Mouse (Mus musculus): ENCODE data around the gene Nsmce4a.

GRCm38 (mm10) chr7:130546791-130547484 lies 26.0 kb downstream of the Nsmce4a start:
- TF ChIP-seq SMC3 (IDR thresholded peaks at IDR 0.05; ENCODE audit: low read depth, low read length) (no peak), RAD21 (IDR thresholded peaks at IDR 0.05; ENCODE audit: low read depth, low read length) (no peak), KAT2A (conservative IDR thresholded peaks at IDR 0.05; ENCODE audit: low read depth, low read length) (no peak; the same call in 1 of the 2 replicates), CTCF (IDR thresholded peaks at IDR 0.05 in 2 of 3, conservative IDR thresholded peaks at IDR 0.05 in 1 of 3; ENCODE audit: control insufficient read depth in 1 of 3, insufficient read depth in 1 of 3, low read depth in 2 of 3, low read length in 3 of 3, poor library complexity in 1 of 3, severe bottlenecking in 1 of 3) (peak; percentile 64 to 89 (median 82)), NELFE (IDR thresholded peaks at IDR 0.05; ENCODE audit: low read depth, low read length) (peak; percentile 57; the same call in 1 of the 2 replicates), BHLHE40 (IDR thresholded peaks at IDR 0.05; ENCODE audit: borderline replicate concordance, low read depth, low read length) (no peak), SIN3A (IDR thresholded peaks at IDR 0.05; ENCODE audit: low read length) (peak; percentile 76), MYC (IDR thresholded peaks at IDR 0.05; ENCODE audit: low read depth, low read length) (no peak), MAFK (IDR thresholded peaks at IDR 0.05; ENCODE audit: borderline replicate concordance, low read depth, low read length) (no peak), POLR2A (IDR thresholded peaks at IDR 0.05; ENCODE audit: control insufficient read depth in 1 of 2, insufficient read depth in 1 of 2, low read depth in 1 of 2, low read length in 2 of 2, poor library complexity in 1 of 2) (peak; percentile 77 to 81; a peak in 3 of 4 replicates), MXI1 (IDR thresholded peaks at IDR 0.05; ENCODE audit: low read depth, low read length) (peak; percentile 71)

Measured in MEL (cell line).